Mouse (Mus musculus): ENCODE data around the gene Rgp1. TPM values are rescaled to one million over a fixed set of nuclear protein-coding genes. Genes with fewer than 3 reads are reported as not detected.
A peak's percentile ranks its signal among the peaks of the same experiment; 100 is the strongest.

The Rgp1 gene
- polyA plus RNA-seq, 1 experiment, result 56.0 TPM

GRCm38 (mm10) chr4:43562769-43563600 is 15.5 kb upstream of the Rgp1 start:
- DNase-seq (ENCODE audit: low read depth), result no peak
- TF ChIP-seq CTCF (IDR thresholded peaks at IDR 0.05; ENCODE audit: borderline replicate concordance, extremely low read depth, insufficient read depth, insufficient read length), result no peak
- no peak for TF ChIP-seq POLR2A (IDR thresholded peaks at IDR 0.05; ENCODE audit: borderline replicate concordance, extremely low read depth, insufficient read depth, insufficient read length, poor library complexity, severe bottlenecking)

- TF ChIP-seq POLR2A (IDR thresholded peaks at IDR 0.05; ENCODE audit: borderline replicate concordance, extremely low read depth, insufficient read depth, insufficient read length, poor library complexity, severe bottlenecking) (no peak), CTCF (IDR thresholded peaks at IDR 0.05; ENCODE audit: borderline replicate concordance, extremely low read depth, insufficient read depth, insufficient read length) (no peak)
- DNase-seq (ENCODE audit: low read depth), result no peak
Observed at GRCm38 (mm10) chr4:43563601-43563875, 15.0 kb upstream of the Rgp1 start.

- no peak for TF ChIP-seq CTCF (IDR thresholded peaks at IDR 0.05; ENCODE audit: borderline replicate concordance, extremely low read depth, insufficient read depth, insufficient read length)
- TF ChIP-seq POLR2A (IDR thresholded peaks at IDR 0.05; ENCODE audit: borderline replicate concordance, extremely low read depth, insufficient read depth, insufficient read length, poor library complexity, severe bottlenecking), result no peak
- DNase-seq (ENCODE audit: low read depth), result peak; percentile 46
Observed at GRCm38 (mm10) chr4:43564231-43564630, 14.3 kb upstream of the Rgp1 start.

- DNase-seq (ENCODE audit: low read depth), result no peak
- no peak for TF ChIP-seq CTCF (IDR thresholded peaks at IDR 0.05; ENCODE audit: borderline replicate concordance, extremely low read depth, insufficient read depth, insufficient read length)
- no peak for TF ChIP-seq POLR2A (IDR thresholded peaks at IDR 0.05; ENCODE audit: borderline replicate concordance, extremely low read depth, insufficient read depth, insufficient read length, poor library complexity, severe bottlenecking)
Observed at GRCm38 (mm10) chr4:43567140-43567539, 11.4 kb upstream of the Rgp1 start.

GRCm38 (mm10) chr4:43571395-43572045 is 7.0 kb upstream of the Rgp1 start:
- TF ChIP-seq POLR2A (IDR thresholded peaks at IDR 0.05; ENCODE audit: borderline replicate concordance, extremely low read depth, insufficient read depth, insufficient read length, poor library complexity, severe bottlenecking) (no peak), CTCF (IDR thresholded peaks at IDR 0.05; ENCODE audit: borderline replicate concordance, extremely low read depth, insufficient read depth, insufficient read length) (no peak)

GRCm38 (mm10) chr4:43573561-43573960 is 5.0 kb upstream of the Rgp1 start:
- DNase-seq (ENCODE audit: low read depth), result no peak
- TF ChIP-seq POLR2A (IDR thresholded peaks at IDR 0.05; ENCODE audit: borderline replicate concordance, extremely low read depth, insufficient read depth, insufficient read length, poor library complexity, severe bottlenecking), result no peak
- TF ChIP-seq CTCF (IDR thresholded peaks at IDR 0.05; ENCODE audit: borderline replicate concordance, extremely low read depth, insufficient read depth, insufficient read length), result no peak

More at GRCm38 (mm10) chr4:43571395-43572045, 7.0 kb upstream of the Rgp1 start:
- no peak for DNase-seq (ENCODE audit: low read depth)

- peak; percentile 15 for DNase-seq (ENCODE audit: low read depth)
- TF ChIP-seq CTCF (IDR thresholded peaks at IDR 0.05; ENCODE audit: borderline replicate concordance, extremely low read depth, insufficient read depth, insufficient read length) (no peak), POLR2A (IDR thresholded peaks at IDR 0.05; ENCODE audit: borderline replicate concordance, extremely low read depth, insufficient read depth, insufficient read length, poor library complexity, severe bottlenecking) (no peak)
Observed at GRCm38 (mm10) chr4:43575356-43575755, 3.2 kb upstream of the Rgp1 start.

- TF ChIP-seq POLR2A (IDR thresholded peaks at IDR 0.05; ENCODE audit: borderline replicate concordance, extremely low read depth, insufficient read depth, insufficient read length, poor library complexity, severe bottlenecking) (no peak), CTCF (IDR thresholded peaks at IDR 0.05; ENCODE audit: borderline replicate concordance, extremely low read depth, insufficient read depth, insufficient read length) (no peak)
- no peak for DNase-seq (ENCODE audit: low read depth)
Observed at GRCm38 (mm10) chr4:43577237-43577881, 1.2 kb upstream of the Rgp1 start.

- no peak for DNase-seq (ENCODE audit: low read depth)
- TF ChIP-seq POLR2A (IDR thresholded peaks at IDR 0.05; ENCODE audit: borderline replicate concordance, extremely low read depth, insufficient read depth, insufficient read length, poor library complexity, severe bottlenecking), result no peak
- TF ChIP-seq CTCF (IDR thresholded peaks at IDR 0.05; ENCODE audit: borderline replicate concordance, extremely low read depth, insufficient read depth, insufficient read length), result no peak
Observed at GRCm38 (mm10) chr4:43579256-43579655, 741 bp downstream of the Rgp1 start.

- DNase-seq (ENCODE audit: low read depth), result no peak
- TF ChIP-seq CTCF (IDR thresholded peaks at IDR 0.05; ENCODE audit: borderline replicate concordance, extremely low read depth, insufficient read depth, insufficient read length) (no peak), POLR2A (IDR thresholded peaks at IDR 0.05; ENCODE audit: borderline replicate concordance, extremely low read depth, insufficient read depth, insufficient read length, poor library complexity, severe bottlenecking) (no peak)
Observed at GRCm38 (mm10) chr4:43579731-43580130, 1.2 kb downstream of the Rgp1 start.

GRCm38 (mm10) chr4:43580721-43581120 is 2.2 kb downstream of the Rgp1 start:
- TF ChIP-seq CTCF (IDR thresholded peaks at IDR 0.05; ENCODE audit: borderline replicate concordance, extremely low read depth, insufficient read depth, insufficient read length) (no peak), POLR2A (IDR thresholded peaks at IDR 0.05; ENCODE audit: borderline replicate concordance, extremely low read depth, insufficient read depth, insufficient read length, poor library complexity, severe bottlenecking) (no peak)
- DNase-seq (ENCODE audit: low read depth), result no peak

Measured in brain, embryonic 14.5 days (tissue).